Mouse (Mus musculus) cerebellum, adult 2 months (tissue): ENCODE results near the gene Gm17535. TPM values are rescaled to one million over a fixed set of nuclear protein-coding genes. Genes with fewer than 3 reads are reported as not detected.
"Not testable (repeated sequence)": the region's sequence is repeated elsewhere in the genome, so short reads cannot be mapped to it uniquely, and the experiment has no call there.

Source experiments
- DNase-seq, 2 experiments: peaks; one replicate each; pipeline ENCODE4 v3.0.0; 2021
- H3K27ac ChIP-seq: fragments of 200-500 bp; 2 replicates; pipeline ENCODE4 v1.5.1; 2012; ENCODE audit warnings: low read length, control low read depth, inconsistent platforms; ENCODE audit not compliant: insufficient read depth
- H3K27me3 ChIP-seq: fragments of 200-500 bp; 2 replicates; pipeline ENCODE4 v1.6.1; 2012; ENCODE audit warnings: inconsistent platforms, mild to moderate bottlenecking, low read length, moderate library complexity; ENCODE audit not compliant: control insufficient read depth, insufficient read depth
- H3K4me1 ChIP-seq: fragments of 200-500 bp; 2 replicates; pipeline ENCODE4 v1.6.1; 2011; ENCODE audit warnings: low read length; ENCODE audit not compliant: control insufficient read depth, insufficient read depth
- H3K4me3 ChIP-seq: fragments of 200-500 bp; replicated peaks from 2 replicates; pipeline ENCODE3; 2011; ENCODE audit warnings: mild to moderate bottlenecking, low read depth, low read length, control low read depth; ENCODE audit not compliant: insufficient read depth
- WGBS: fragments of 180-500 bp; shearing (Covaris S2); methylation state at CpG from one replicate; pipeline ENCODE4 v1.1.7; 2018; 5-methylcytosine and 5-hydroxymethylcytosine counted together
- polyA plus RNA-seq: library from polyadenylated mRNA; depleted of rRNA; stranded (reverse); fragments of >200 nt; gene quantifications from 2 replicates; pipeline ENCODE4 v1.2.3, GENCODE M21; 2012

Gm17535 gene
- polyA plus RNA-seq, 1 experiment = not detected

DNA sequence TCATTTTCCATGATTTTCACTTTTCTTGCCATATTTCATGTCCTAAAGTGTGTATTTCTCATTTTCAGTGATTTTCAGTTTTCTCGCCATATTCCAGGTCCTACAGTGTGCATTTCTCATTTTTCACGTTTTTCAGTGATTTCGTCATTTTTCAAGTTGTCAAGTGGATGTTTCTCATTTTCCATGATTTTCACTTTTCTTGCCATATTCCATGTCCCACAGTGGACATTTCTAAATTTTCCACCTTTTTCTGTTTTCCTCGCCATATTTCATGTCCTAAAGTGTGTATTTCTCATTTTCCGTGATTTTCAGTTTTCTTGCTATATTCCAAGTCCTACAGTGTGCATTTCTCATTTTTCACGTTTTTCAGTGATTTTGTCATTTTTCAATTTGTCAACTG lies 18.5 kb upstream of the Gm17535 start:
- not testable (repeated sequence) for H3K27me3 ChIP-seq, H3K4me3 ChIP-seq, H3K27ac ChIP-seq, H3K4me1 ChIP-seq
- peak; percentile 3 to 4 for DNase-seq
- 79% methylated on average over 6 of the region's 6 CpGs for WGBS

DNA sequence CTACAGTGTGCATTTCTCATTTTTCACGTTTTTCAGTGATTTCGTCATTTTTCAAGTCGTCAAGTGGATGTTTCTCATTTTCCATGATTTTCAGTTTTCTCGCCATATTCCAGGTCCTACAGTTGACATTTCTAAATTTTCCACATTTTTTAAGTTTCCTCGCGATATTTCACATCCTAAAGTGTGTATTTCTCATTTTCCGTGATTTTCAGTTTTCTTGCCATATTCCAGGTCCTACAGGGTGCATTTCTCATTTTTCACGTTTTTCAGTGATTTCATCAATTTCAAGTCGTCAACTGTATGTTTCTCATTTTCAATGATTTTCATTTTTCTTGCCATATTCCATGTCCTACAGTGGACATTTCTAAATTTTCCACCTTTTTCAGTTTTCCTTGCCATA lies 17.3 kb upstream of the Gm17535 start, which contains the start of gene Gm10719:
Gene Gm10719, plus strand, starts transcription at position 301 of the 400 bp plus-strand sequence.
- H3K4me1 ChIP-seq, H3K27me3 ChIP-seq, H3K27ac ChIP-seq, DNase-seq, H3K4me3 ChIP-seq: not testable (repeated sequence)
- WGBS = 54% methylated on average over 1 of the region's 9 CpGs

- not testable (repeated sequence) for H3K4me1 ChIP-seq, H3K4me3 ChIP-seq, H3K27me3 ChIP-seq, H3K27ac ChIP-seq
- peak in 1 of 2 experiments; percentile 51 for DNase-seq
- 57% methylated on average over 9 of the region's 9 CpGs for WGBS
Observed at GRCm38 (mm10) chr9:3018944-3019343, 15.5 kb upstream of the Gm17535 start.

DNA sequence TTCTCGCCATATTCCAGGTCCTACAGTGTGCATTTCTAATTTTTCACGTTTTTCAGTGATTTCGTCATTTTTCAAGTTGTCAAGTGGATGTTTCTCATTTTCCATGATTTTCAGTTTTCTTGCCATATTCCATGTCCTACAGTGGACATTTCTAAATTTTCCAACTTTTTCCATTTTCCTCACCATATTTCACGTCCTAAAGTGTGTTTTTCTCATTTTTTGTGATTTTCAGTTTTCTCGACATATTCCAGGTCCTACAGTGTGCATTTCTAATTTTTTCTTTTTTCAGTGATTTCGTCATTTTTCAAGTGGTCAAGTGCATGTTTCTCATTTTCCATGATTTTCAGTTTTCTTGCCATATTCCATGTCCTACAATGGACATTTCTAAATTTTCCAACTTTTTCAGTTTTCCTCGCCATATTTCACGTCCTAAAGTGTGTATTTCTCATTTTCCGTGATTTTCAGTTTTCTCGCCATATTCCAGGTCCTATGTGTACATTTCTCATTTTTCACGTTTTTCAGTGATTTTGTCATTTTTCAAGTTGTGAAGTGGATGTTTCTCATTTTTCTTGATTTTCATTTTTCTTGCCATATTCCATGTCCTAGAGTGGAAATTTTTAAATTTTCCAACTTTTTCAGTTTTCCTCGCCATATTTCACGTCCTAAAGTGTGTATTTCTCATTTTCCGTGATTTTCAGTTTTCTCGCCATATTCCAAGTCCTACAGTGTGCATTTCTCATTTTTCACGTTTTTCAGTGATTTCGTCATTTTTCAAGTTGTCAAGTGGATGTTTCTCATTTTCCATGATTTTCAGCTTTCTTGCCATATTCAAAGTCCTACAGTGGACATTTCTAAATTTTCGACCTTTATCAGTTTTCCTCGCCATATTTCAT lies 14.3 kb upstream of the Gm17535 start:
- peak; percentile 57 to 62 for DNase-seq
- not testable (repeated sequence) for H3K4me3 ChIP-seq, H3K27ac ChIP-seq, H3K27me3 ChIP-seq, H3K4me1 ChIP-seq
- WGBS = 78% methylated on average over 17 of the region's 19 CpGs

GRCm38 (mm10) chr9:3022316-3023008 lies 11.9 kb upstream of the Gm17535 start:
- peak; percentile 59 to 71 for DNase-seq
- not testable (repeated sequence) for H3K27me3 ChIP-seq, H3K4me1 ChIP-seq, H3K4me3 ChIP-seq, H3K27ac ChIP-seq
- 72% methylated on average over 11 of the region's 13 CpGs for WGBS

DNA sequence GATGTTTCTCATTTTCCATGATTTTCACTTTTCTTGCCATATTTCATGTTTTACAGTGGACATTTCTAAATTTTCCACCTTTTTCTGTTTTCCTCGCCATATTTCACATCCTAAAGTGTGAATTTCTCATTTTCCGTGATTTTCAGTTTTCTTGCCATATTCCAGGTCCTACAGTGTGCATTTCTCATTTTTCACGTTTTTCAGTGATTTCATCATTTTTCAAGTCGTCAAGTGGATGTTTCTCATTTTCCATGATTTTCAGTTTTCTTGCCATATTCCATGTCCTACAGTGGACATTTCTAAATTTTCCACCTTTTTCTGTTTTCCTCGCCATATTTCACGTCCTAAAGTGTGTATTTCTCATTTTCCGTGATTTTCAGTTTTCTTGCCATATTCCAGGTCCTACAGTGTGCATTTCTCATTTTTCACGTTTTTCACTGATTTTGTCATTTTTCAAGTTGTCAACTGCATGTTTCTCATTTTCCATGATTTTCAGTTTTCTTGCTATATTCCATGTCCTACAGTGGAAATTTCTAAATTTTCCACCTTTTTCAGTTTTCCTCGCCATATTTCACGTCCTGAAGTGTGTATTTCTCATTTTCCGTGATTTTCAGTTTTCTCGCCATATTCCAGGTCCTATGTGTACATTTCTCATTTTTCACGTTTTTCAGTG lies 11.0 kb upstream of the Gm17535 start, which contains the start of gene Gm10718:
Gene Gm10718, plus strand, starts transcription at position 236 of the 673 bp plus-strand sequence.
- WGBS = 74% methylated on average over 12 of the region's 13 CpGs
- not testable (repeated sequence) for H3K4me1 ChIP-seq, H3K4me3 ChIP-seq, H3K27ac ChIP-seq, H3K27me3 ChIP-seq
- peak; percentile 17 to 18 for DNase-seq

- DNase-seq = peak; percentile 45 to 61
- H3K4me3 ChIP-seq, H3K4me1 ChIP-seq, H3K27me3 ChIP-seq, H3K27ac ChIP-seq: not testable (repeated sequence)
- 75% methylated on average over 16 of the region's 16 CpGs for WGBS
Observed at GRCm38 (mm10) chr9:3023985-3024648, 10.3 kb upstream of the Gm17535 start.

DNA sequence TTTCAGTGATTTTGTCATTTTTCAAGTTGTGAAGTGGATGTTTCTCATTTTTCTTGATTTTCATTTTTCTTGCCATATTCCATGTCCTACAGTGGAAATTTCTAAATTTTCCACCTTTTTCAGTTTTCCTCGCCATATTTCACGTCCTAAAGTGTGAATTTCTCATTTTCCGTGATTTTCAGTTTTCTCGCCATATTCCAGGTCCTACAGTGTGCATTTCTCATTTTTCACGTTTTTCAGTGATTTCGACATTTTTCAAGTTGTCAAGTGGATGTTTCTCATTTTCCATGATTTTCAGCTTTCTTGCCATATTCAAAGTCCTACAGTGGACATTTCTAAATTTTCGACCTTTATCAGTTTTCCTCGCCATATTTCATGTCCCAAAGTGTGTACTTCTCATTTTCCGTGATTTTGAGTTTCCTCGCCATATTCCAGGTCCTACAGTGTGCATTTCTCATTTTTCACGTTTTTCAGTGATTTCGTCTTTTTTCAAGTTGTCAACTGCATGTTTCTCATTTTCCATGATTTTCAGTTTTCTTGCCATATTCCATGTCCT lies 9.4 kb upstream of the Gm17535 start, which contains the start of gene Gm10717:
Gene Gm10717, plus strand, starts transcription at position 506 of the 556 bp plus-strand sequence.
- DNase-seq = peak; percentile 31 to 37
- not testable (repeated sequence) for H3K27me3 ChIP-seq, H3K4me1 ChIP-seq, H3K4me3 ChIP-seq, H3K27ac ChIP-seq
- WGBS = 74% methylated on average over 12 of the region's 12 CpGs

DNA sequence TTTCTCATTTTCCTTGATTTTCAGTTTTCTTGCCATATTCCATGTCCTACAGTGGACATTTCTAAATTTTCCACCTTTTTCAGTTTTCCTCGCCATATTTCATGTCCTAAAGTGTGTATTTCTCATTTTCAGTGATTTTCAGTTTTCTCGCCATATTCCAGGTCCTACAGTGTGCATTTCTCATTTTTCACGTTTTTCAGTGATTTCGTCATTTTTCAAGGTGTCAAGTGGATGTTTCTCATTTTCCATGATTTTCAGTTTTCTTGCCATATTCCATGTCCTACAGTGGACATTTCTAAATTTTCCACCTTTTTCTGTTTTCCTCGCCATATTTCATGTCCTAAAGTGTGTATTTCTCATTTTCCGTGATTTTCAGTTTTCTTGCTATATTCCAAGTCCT lies 8.7 kb upstream of the Gm17535 start:
- DNase-seq = peak; percentile 53 to 55
- H3K4me3 ChIP-seq, H3K27ac ChIP-seq, H3K27me3 ChIP-seq, H3K4me1 ChIP-seq: not testable (repeated sequence)
- 75% methylated on average over 5 of the region's 6 CpGs for WGBS

GRCm38 (mm10) chr9:3026136-3026535 lies 8.3 kb upstream of the Gm17535 start:
- H3K27me3 ChIP-seq, H3K4me1 ChIP-seq, H3K27ac ChIP-seq, H3K4me3 ChIP-seq, DNase-seq: not testable (repeated sequence)
- 74% methylated on average over 5 of the region's 5 CpGs for WGBS

DNA sequence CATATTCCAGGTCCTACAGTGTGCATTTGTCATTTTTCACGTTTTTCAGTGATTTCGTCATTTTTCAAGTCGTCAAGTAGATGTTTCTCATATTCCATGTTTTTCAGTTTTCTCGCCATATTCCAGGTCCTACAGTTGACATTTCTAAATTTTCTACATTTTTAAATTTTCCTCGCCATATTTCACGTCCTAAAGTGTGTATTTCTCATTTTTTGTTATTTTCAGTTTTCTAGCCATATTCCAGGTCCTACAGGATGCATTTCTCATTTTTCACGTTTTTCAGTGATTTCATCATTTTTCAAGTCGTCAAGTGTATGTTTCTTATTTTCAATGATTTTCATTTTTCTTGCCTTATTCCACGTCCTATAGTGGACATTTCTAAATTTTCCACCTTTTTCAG lies 7.7 kb upstream of the Gm17535 start:
- not testable (repeated sequence) for DNase-seq, H3K27me3 ChIP-seq, H3K4me1 ChIP-seq, H3K27ac ChIP-seq, H3K4me3 ChIP-seq
- 68% methylated on average over 9 of the region's 9 CpGs for WGBS
